Mouse (Mus musculus): ENCODE measurements at regions not wholly inside any gene's neighbourhood (a gene's known extent, or its start where the extent isn't known, plus 50 kb on each side); places are given as distances from the start of the nearest gene placed in this dataset.

DNA sequence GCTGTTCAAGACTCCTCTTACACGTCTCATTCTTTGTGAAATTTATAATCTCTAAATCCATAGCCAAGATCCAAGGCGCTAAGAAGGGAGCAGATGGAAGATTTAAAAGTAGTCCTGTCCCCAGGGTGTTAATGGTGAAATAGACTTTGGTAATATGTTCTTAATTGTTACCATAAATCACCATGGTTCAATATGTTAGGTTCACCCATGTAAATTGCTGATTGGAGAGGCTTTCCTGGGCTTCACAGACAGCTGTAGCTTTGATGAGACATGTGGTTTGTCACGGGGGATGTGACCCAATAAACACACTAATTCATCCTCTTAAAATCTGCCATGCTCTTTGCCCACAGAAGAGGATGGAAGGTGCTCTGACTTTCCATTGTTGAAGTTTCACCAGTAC lies 338.7 kb downstream of the Nucb2 start:
- TF ChIP-seq CTCF (IDR thresholded peaks at IDR 0.05; ENCODE audit: control insufficient read depth, insufficient read depth, low read length) (no peak), POLR2A (IDR thresholded peaks at IDR 0.05; ENCODE audit: borderline replicate concordance, control insufficient read depth, low read depth, low read length) (no peak)
